Comparison of ENCODE assay signal across 15 mouse cellular contexts in the genomic region with DNA sequence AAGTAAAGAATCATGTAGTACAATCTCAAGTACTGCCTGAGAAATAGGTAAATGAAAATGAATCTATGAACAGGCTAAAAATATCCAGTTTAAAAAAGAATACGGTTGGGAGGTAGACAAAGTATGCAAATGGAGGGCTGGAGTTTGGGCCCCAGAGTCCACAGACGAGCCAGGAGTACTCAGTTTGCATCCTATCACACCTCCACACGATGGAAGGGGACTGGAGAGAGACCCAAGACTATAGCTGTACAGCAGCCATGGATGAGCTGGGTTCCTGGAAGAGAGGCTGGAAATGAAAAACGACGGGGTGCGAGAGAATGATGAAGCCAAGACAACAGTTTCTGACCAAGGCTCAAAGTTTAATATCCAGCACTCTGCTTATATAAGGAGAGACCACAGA.
"Had no signal": no experiment of that assay in that cellular context is flagged by ENCODE, and none has a peak within 500 bp of the region (broad histone marks: within the 10 kb centered on the region; RNA-seq: fewer than 3 reads in every experiment).

No protein-coding gene starts in this region.

- H3K27me3 ChIP-seq: kidney, embryonic 15.5 days; limb, embryonic 15.5 days; megakaryocyte, embryonic 14.5 days; midbrain, embryonic 12.5 days; stomach, embryonic 15.5 days had no signal

- H3K27ac ChIP-seq: kidney, embryonic 15.5 days; left cerebral cortex, adult 2 months; limb, embryonic 15.5 days; midbrain, embryonic 12.5 days; stomach, embryonic 15.5 days had no signal

- H3K9me3 ChIP-seq: limb, embryonic 15.5 days; megakaryocyte, embryonic 14.5 days; midbrain, embryonic 12.5 days; stomach, embryonic 15.5 days had no signal

- H3K9ac ChIP-seq: kidney, embryonic 15.5 days; limb, embryonic 15.5 days; lung, embryonic 14.5 days; midbrain, embryonic 12.5 days; stomach, embryonic 15.5 days had no signal

- H3K4me2 ChIP-seq: kidney, embryonic 15.5 days; limb, embryonic 15.5 days; lung, embryonic 14.5 days; midbrain, embryonic 12.5 days; stomach, embryonic 15.5 days had no signal

- H3K36me3 ChIP-seq: kidney, embryonic 15.5 days; limb, embryonic 15.5 days; midbrain, embryonic 12.5 days; stomach, embryonic 15.5 days had no signal

- DNase-seq: kidney, adult 2 months; kidney, postnatal 14 days; lung, embryonic 14.5 days; lung, postnatal 10 days; lung, postnatal 4 days; spleen, adult 18-20 months; thymus, adult 2 months; thymus, postnatal 25 days had no signal

- H3K4me3 ChIP-seq: kidney, embryonic 15.5 days; left cerebral cortex, adult 2 months; limb, embryonic 15.5 days; midbrain, embryonic 12.5 days; stomach, embryonic 15.5 days had no signal

- ATAC-seq: midbrain, embryonic 16.5 days had no signal

- H3K4me1 ChIP-seq: limb, embryonic 15.5 days; stomach, embryonic 15.5 days had no signal
